Mouse (Mus musculus) megakaryocyte-erythroid progenitor cell, adult 5-6 weeks (primary cell): ENCODE data around the gene Ppp4r4. TPM values are rescaled to one million over a fixed set of nuclear protein-coding genes. Genes with fewer than 3 reads are reported as not detected.
"Not testable (repeated sequence)": the region's sequence is repeated elsewhere in the genome, so short reads cannot be mapped to it uniquely, and the experiment has no call there.

Experiments
- ATAC-seq: replicated peaks from 2 replicates; pipeline ENCODE4 v1.8.0; 2016; ENCODE audit warnings: mild to moderate bottlenecking, inconsistent platforms; ENCODE audit not compliant: severe bottlenecking, poor library complexity, low FRiP score, low TSS enrichment
- total RNA-seq, 2 experiments: library from RNA; stranded (forward) in 1 of 2; stranded (reverse) in 1 of 2; fragments of 200-1000, 215-1000 nt in 1 of 2; fragments of >200 nt in 1 of 2; fragmentation: Nextera tagmentation in 1 of 2; gene quantifications; 2 replicates each; pipeline ENCODE4 v1.2.3; 2014 to 2017

The Ppp4r4 gene
- total RNA-seq, 2 experiments from 2014 or later = 0.50 TPM; not detected in 1

DNA sequence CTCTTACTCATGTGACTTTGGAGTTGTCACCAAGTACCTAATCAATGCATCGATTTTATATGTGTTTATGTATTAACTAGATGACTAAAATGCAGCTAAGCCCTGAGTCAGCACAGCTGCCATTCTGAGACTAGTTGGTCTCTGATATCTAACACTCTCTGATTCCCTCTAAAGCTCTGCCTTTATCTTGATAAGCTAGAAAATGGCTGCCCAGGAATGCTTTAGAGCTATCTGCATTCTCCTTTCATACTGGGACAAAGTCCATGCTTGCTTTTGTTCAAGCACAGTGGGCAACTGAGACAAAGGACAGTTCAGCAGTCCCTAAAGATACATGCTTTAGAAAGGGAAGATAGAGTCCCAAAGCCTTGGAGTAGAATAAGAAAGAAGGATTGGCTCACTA lies 83.1 kb downstream of the Ppp4r4 start:
- no peak for ATAC-seq

- no peak for ATAC-seq
Observed at GRCm38 (mm10) chr12:103615734-103616133, 83.7 kb downstream of the Ppp4r4 start.

GRCm38 (mm10) chr12:103616860-103617261 lies 84.8 kb downstream of the Ppp4r4 start:
- no peak for ATAC-seq

GRCm38 (mm10) chr12:103631203-103631612 lies 99.1 kb downstream of the Ppp4r4 start, which contains the start of gene Serpina10:
Gene Serpina10, minus strand, starts transcription at chr12:103631444.
- no peak for ATAC-seq

DNA sequence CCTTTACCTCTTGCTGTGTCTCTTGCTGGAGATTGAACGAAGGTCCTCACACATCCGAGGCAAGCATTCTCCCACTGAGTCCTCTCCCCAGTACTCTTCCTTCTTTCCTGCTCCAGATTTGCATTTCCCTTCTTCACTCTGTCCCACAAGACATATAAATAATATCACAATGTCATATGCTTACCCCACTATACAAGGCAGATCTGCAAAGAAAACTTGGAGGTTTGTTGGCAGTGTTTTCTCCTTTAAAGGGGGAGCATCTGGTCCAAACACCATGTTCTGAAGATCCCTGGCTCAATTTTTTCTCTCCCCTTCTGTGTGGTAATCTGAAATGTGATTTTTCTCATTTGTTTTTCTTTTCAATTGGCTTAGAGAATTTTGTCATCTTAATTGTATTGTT lies 102.3 kb downstream of the Ppp4r4 start:
- no peak for ATAC-seq

- ATAC-seq = no peak
Observed at GRCm38 (mm10) chr12:103635846-103636245, 103.8 kb downstream of the Ppp4r4 start.

DNA sequence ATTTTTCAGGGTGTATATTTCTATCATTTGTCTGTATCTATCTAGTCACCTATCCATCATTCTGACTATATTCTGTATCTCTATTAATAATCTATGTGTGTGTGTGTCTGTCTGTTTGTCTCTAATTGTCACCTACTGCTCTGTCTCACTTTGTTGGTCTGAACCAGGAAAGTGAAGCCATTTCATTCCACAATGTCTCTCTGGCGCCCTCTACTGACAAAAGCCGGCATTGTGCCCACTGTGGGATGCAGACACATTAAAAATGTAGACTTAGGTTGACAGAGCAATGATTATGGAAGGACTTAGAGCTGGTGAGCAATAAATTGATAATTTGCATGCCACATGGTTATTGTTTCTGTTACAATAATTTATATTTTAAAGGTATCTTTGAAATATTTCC lies 111.3 kb downstream of the Ppp4r4 start:
- ATAC-seq = peak; percentile 77; the same call in 1 of the 2 replicates

- ATAC-seq = no peak
Observed at GRCm38 (mm10) chr12:103643818-103644217, 111.7 kb downstream of the Ppp4r4 start.

- no peak for ATAC-seq
Observed at GRCm38 (mm10) chr12:103644601-103645000, 112.5 kb downstream of the Ppp4r4 start.

DNA sequence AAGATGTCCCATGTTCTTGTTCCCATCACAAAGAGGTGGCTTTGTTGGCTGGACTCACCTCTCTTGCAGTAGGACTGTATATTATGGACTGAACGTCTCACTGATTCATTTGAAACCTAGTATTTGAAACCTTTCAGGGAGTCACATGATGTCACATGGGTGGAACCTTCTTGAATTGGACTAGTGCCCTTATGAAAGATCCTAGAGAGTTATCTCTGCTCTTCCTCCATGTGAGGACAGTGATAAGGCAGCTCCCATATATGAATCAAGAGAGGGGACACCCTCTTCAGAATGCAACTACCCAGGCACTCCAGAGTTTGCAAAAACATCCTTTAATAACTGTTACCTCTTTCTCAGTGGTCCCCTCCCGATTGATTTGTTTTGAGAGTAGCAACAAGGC lies 114.2 kb downstream of the Ppp4r4 start:
- ATAC-seq = no peak

- no peak for ATAC-seq
Observed at GRCm38 (mm10) chr12:103653836-103654235, 121.8 kb downstream of the Ppp4r4 start.

- ATAC-seq = 0 out of 2 replicates have a peak, but pooled peaks have one; percentile 18
Observed at GRCm38 (mm10) chr12:103655123-103656044, 123.3 kb downstream of the Ppp4r4 start.

GRCm38 (mm10) chr12:103656848-103657626 lies 125.0 kb downstream of the Ppp4r4 start, which contains the start of gene Serpina6:
Gene Serpina6, minus strand, starts transcription at chr12:103657212.
- no peak for ATAC-seq

DNA sequence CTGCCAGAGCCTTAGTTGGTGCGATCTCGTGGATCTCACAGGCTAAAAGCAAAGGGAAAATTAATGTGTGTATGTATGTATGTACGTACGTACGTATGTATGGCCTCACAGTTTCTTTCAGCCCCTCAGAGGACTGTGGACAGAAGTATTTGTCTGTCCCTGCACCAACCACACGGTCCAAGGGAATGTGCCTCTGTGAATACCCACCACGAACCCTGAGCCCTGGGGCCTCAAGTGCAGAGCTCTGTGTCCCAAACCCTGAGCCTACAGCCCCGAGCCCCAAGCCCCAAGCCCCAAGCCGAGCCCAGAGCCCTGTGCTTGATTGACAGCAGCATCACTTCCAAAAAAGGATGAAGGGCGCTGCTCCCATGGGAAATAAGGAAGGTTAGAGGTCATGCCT lies 125.9 kb downstream of the Ppp4r4 start:
- no peak for ATAC-seq

GRCm38 (mm10) chr12:103659171-103659570 lies 127.1 kb downstream of the Ppp4r4 start:
- no peak for ATAC-seq

DNA sequence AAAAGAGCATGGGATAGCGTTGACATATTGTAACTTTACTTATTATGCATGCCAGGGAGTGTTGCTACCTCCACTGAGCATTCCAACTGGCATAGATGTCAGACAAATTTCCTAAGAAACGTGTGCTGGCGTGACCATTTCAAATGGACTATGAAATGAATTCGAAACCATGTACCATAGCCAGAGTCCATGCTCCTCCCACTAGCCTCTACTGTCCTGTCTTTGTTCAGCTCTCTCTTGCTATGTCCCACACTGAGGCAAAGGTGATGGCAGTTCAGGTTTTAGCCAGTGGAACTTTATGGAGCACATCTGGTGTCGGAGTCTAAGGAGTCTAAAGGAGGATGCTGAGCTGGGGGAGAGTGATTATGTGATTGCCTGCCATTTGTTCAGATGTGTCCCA lies 128.0 kb downstream of the Ppp4r4 start:
- ATAC-seq = no peak

GRCm38 (mm10) chr12:103662053-103662452 lies 130.0 kb downstream of the Ppp4r4 start:
- ATAC-seq = not testable (repeated sequence)
